Mouse (Mus musculus) E14TG2a.4 (cell line): Measurements from ENCODE around the gene Supt5.

Source experiments
- CTCF ChIP-seq: conservative IDR thresholded peaks from 2 replicates; pipeline ENCODE4 v1.5.1; 2014; ENCODE audit warnings: low read length
- NANOG ChIP-seq: IDR thresholded peaks from 2 replicates; pipeline ENCODE4 v1.6.1; 2014; ENCODE audit warnings: borderline replicate concordance, low read length, mixed read lengths
- POU5F1 ChIP-seq: IDR thresholded peaks from 2 replicates; pipeline ENCODE4 v1.6.1; 2014; ENCODE audit warnings: low read length, borderline replicate concordance

DNA sequence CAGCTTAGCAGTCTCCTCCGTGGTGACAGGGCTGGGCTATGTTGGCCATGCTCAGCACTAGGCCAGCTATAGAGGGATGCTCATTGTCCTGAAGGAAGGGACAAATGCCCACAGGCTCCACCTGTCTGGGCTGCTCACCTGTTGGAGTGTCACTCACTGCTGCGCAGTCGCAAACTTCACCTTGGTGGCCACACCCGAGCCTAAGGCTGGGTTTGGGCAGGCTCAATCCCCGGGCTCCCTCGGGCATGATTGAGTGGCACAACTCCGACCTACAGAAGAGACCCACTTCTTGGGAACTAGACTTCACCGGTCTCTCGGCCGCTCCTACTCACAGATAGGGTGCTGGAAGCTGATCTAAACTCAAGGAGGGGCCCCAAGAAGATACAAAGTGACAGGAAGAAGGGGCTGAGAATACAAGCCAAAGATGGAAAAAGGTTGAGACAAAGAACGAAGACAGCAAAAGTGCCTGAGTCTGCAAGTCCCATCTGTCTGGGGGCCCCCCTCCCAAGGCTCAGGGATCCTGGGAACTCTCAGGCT lies 32.5 kb upstream of the Supt5 start:
- TF ChIP-seq CTCF: no peak
- no peak for TF ChIP-seq NANOG
- no peak for TF ChIP-seq POU5F1
